Mouse (Mus musculus) ES-E14 (cell line): ENCODE data around the gene Tmcc2.

Experiments
- CHD2 ChIP-seq: IDR thresholded peaks from 2 replicates; pipeline ENCODE4 v1.6.1; 2014; ENCODE audit warnings: mild to moderate bottlenecking, low read depth, low read length, inconsistent platforms
- HCFC1 ChIP-seq: IDR thresholded peaks from 2 replicates; pipeline ENCODE4 v1.6.1; 2012; ENCODE audit warnings: low read length, inconsistent platforms, borderline replicate concordance; ENCODE audit not compliant: insufficient read depth
- MAFK ChIP-seq: IDR thresholded peaks from 2 replicates; pipeline ENCODE4 v1.6.1; 2014; ENCODE audit warnings: mild to moderate bottlenecking, low read depth, low read length, inconsistent platforms; ENCODE audit not compliant: insufficient read depth
- ZNF384 ChIP-seq: IDR thresholded peaks from 2 replicates; pipeline ENCODE4 v1.6.1; 2012; ENCODE audit warnings: low read depth, low read length, inconsistent platforms

- TF ChIP-seq ZNF384 (no peak), CHD2 (no peak), MAFK (no peak), HCFC1 (no peak)
These were observed 44.8 kb downstream of the Tmcc2 start for GRCm38 (mm10) chr1:132346134-132346851.
